Mouse (Mus musculus): ENCODE results near the gene Rhof. TPM values are rescaled to one million over a fixed set of nuclear protein-coding genes. Genes with fewer than 3 reads are reported as not detected.
A peak's percentile ranks its signal among the peaks of the same experiment; 100 is the strongest.

Rhof gene
- polyA plus RNA-seq, 1 experiment from 2014 or later: 5.4 TPM

DNA sequence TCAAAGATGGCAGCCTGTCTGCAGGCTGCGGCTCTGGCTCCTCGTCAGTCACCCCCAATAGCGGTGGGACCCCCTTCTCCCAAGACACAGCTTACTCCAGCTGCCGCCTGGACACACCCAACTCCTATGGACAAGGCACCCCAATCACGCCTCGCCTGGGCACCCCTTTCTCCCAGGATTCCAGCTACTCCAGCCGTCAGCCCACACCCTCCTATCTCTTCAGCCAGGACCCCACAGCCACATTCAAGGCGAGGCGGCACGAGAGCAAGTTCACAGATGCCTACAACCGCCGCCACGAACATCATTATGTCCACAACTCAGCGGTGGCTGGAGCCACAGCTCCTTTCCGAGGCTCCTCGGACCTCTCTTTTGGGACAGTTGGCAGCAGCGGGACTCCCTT is 15.1 kb upstream of the Rhof start:
- 84% methylated on average over 17 of the region's 17 CpGs for WGBS
- no peak for ATAC-seq (ENCODE audit: insufficient number of reproducible peaks, low FRiP score, low TSS enrichment, low read depth)
- Histone ChIP-seq H3K4me1 (peaks cover 68% of the 10 kb centered on the region), H3K4me2 (replicated peaks) (no peak overlapping the region), H3K27ac (replicated peaks) (no peak overlapping the region), H3K27me3 (no peaks in the 10 kb centered on the region), H3K4me3 (replicated peaks) (no peak overlapping the region), H3K9ac (no peak overlapping the region), H3K36me3 (peaks cover 47% of the 10 kb centered on the region), H3K9me3 (replicated peaks) (no peaks in the 10 kb centered on the region)

DNA sequence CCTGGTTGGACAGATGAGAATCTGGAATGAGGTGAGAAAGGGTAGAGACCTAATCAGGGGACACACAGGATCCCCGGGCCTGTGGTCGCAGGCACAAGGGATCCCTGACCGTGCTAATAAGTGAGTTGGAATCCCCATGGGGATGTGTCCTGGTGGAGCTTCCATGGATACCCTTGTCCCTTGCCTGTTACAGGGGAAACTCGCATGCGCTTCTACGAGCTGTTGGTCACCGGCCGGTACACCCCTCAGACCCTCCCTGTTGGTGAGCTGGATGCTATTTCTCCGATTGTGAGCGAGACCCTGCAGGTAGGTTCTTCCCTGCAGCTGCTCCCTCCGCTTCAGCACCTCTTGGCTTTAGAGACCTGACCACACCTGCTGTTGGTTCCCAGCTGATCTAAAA is 13.9 kb upstream of the Rhof start:
- no peaks in the 10 kb centered on the region for H3K9me3 ChIP-seq (replicated peaks)
- 84% methylated on average over 11 of the region's 11 CpGs for WGBS
- H3K4me1 ChIP-seq: peaks cover 61% of the 10 kb centered on the region
- H3K27ac ChIP-seq (replicated peaks): no peak overlapping the region
- no peak overlapping the region for H3K4me3 ChIP-seq (replicated peaks)
- no peak overlapping the region for H3K4me2 ChIP-seq (replicated peaks)
- no peak overlapping the region for H3K9ac ChIP-seq
- no peak for ATAC-seq (ENCODE audit: insufficient number of reproducible peaks, low FRiP score, low TSS enrichment, low read depth)
- H3K36me3 ChIP-seq: peaks cover 36% of the 10 kb centered on the region
- no peaks in the 10 kb centered on the region for H3K27me3 ChIP-seq

DNA sequence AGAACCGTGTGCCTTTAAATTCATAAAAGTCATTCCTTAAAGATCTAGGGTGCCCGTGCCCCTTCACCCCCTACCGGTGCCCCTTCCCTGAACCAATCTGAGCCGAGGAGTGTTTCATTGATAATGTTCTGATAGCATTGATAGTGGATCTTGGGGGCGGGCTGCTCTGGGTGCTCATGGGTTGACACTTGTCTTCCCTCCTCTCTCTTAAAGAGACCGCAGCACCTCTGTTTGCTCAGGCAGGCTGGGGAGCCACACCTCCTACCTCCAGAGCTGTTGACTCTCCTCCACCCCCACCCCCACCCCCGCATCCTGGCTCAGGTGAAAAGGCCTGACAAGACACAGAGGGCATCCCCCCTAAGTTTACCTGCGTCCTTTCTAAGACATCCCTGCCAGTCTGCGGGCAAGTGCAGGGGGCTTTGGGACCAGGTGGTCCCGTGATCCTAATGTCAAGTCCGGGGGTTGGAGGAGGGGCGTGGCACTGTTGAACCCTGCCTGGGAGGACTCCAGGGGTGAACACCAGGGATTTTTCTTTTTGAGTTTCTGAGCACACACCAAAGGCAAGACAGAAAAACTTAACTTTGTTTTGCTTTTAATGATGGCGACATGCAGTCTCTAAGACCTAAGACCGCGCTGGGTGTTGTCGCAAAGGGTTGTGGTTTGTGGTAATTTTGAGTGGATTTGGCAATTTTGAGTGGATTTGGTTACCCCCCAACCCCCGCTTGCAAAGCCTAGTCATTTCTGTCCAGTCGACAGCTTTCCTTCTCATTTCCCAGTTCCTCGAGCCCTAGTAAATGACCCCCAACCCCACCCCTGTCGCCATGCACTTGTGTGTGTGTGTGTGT is 12.5 kb upstream of the Rhof start:
- WGBS: 29% methylated on average over 20 of the region's 20 CpGs
- H3K9me3 ChIP-seq (replicated peaks): no peaks in the 10 kb centered on the region
- H3K36me3 ChIP-seq: peaks cover 30% of the 10 kb centered on the region
- H3K9ac ChIP-seq: peak overlapping the region; percentile 39; the same call in 1 of the 2 replicates
- no peak for ATAC-seq (ENCODE audit: insufficient number of reproducible peaks, low FRiP score, low TSS enrichment, low read depth)
- peak overlapping the region; percentile 85 for H3K4me3 ChIP-seq (replicated peaks)
- peaks cover 47% of the 10 kb centered on the region for H3K4me1 ChIP-seq
- H3K27ac ChIP-seq (replicated peaks): no peak overlapping the region
- no peaks in the 10 kb centered on the region for H3K27me3 ChIP-seq
- peak overlapping the region; percentile 97 for H3K4me2 ChIP-seq (replicated peaks)

DNA sequence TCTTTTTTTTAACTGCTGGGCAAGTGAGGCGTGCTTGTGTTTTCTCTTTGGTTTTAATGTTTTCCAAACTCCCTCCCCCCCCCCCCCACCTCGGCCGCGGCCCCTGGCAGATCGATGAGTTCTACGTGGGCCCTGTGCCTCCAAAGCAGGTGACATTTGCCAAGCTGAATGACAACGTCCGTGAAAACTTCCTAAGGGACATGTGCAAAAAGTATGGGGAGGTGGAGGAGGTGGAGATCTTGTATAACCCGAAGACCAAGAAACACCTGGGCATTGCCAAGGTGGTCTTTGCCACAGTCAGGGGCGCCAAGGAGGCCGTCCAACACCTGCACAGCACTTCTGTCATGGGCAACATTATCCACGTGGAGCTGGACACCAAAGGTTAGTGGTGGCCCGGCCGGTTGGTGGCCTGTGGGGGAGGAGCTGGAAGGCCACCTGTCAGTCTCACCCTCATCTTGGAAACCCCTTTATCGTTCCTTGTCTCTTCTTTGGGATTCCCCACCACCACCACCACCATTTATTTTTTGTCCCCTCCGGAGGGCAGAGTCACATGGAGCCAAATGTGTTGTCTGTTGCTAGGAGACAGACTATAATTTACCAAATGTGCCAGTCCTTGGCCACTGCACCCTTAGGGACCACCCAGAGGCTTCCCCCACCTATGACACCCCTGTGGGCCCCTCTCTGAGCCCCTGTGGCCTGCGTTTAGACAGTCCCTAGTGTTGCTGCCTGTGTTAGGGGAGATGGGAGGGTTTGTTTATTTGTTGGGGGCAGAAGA is 11.7 kb upstream of the Rhof start:
- H3K27ac ChIP-seq (replicated peaks): peak overlapping the region; percentile 100

DNA sequence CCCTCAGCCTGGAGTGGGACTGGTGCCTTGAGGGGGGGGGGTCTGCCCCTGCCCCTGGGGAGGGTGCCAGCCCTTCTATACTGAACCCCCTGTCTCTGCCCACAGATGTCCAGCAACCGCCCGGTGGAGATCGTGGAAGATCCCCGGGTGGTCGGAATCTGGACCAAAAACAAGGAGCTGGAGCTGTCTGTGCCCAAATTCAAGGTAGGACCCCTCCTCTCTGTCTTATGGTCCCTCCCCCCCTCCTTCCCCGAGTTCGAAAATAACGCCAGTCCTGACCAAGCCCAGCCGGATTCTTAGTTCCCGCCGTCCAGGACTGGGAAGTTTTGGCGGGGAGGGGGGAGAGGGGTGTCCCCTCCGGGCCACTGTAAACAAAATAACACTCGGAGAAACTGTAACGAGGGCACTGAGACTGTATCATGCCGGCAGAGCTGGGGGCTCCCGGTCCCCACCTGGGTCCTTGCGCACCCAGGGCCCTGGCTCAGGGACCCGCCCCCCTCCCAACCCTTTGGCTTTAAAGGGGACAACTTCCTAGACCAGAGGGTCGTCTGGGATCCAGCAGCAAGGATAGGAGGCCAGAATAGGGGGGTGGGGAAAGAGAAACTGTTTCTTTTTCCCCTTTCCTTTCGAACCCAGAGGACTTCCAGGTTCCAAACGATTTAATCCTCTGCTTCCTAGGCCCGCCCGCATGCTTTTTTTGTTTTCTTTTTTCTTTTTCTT is 10.9 kb upstream of the Rhof start:
- peaks cover 22% of the 10 kb centered on the region for H3K36me3 ChIP-seq
- H3K4me2 ChIP-seq (replicated peaks): peak overlapping the region; percentile 97
- no peaks in the 10 kb centered on the region for H3K27me3 ChIP-seq
- WGBS: under 1% methylated on average over 23 of the region's 24 CpGs
- H3K4me1 ChIP-seq: peaks cover 35% of the 10 kb centered on the region
- peak overlapping the region; percentile 100 for H3K27ac ChIP-seq (replicated peaks)
- no peak for ATAC-seq (ENCODE audit: insufficient number of reproducible peaks, low FRiP score, low TSS enrichment, low read depth)
- H3K9me3 ChIP-seq (replicated peaks): no peaks in the 10 kb centered on the region
- H3K9ac ChIP-seq: peak overlapping the region; percentile 99
- peak overlapping the region; percentile 85 for H3K4me3 ChIP-seq (replicated peaks)

More for the DNA sequence above, 11.7 kb upstream of the Rhof start:
- no peaks in the 10 kb centered on the region for H3K27me3 ChIP-seq
- H3K4me1 ChIP-seq: peaks cover 40% of the 10 kb centered on the region
- peak overlapping the region; percentile 85 for H3K4me3 ChIP-seq (replicated peaks)
- 3% methylated on average over 17 of the region's 17 CpGs for WGBS
- H3K9me3 ChIP-seq (replicated peaks): no peaks in the 10 kb centered on the region
- H3K36me3 ChIP-seq: peaks cover 30% of the 10 kb centered on the region
- H3K9ac ChIP-seq: peak overlapping the region; percentile 39
- H3K4me2 ChIP-seq (replicated peaks): peak overlapping the region; percentile 97
- no peak for ATAC-seq (ENCODE audit: insufficient number of reproducible peaks, low FRiP score, low TSS enrichment, low read depth)

DNA sequence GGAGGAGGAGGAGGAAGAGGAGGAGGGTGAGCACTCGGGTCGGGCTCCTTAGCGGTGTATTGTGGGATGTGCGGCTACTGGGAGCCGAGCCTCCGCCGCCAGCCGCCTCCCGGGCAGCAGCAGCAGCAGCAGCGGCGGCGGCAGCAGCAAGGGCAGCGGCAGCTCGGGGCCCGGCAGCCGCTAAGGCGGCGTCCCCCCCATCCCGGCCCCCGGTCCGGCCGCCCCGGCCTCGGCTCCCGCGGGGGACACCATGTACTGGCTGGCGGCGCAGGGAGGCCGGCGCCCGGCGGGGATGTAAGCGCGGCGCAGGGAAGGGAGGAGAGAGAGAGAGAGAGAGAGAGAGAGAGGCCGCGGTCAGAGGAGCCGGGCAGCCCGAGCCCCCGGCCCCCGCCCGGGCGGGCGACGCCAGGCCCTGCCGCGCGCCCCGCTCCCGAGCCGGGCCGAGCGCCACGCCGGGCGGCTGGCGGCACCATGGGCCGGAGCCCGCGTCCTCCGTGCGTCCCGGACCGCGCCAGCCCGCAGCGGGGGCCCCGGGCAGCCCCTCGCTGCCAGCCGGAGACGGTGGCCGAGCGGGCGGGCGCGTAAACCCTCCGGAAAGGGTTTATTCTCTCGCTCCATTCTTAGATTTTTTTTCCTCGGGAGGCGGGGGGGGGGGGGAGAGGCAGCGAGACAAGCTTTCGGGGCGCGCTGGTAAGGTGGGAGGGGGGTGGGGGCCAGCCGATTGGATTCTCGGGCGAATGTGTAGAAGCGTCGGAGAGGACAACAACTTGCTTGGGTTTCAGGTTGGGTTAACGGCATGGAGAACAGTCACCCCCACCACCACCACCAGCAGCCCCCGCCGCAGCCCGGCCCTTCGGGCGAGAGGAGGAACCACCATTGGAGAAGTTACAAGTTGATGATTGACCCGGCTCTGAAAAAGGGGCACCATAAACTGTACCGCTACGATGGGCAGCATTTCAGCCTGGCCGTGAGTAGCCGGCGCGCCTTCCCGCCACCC is 10.0 kb upstream of the Rhof start, which contains the start of gene Setd1b:
Gene Setd1b (plus strand): TSS at position 33 of the 997 bp plus-strand sequence.
- ATAC-seq (ENCODE audit: insufficient number of reproducible peaks, low FRiP score, low TSS enrichment, low read depth): no peak
- under 1% methylated on average over 81 of the region's 103 CpGs for WGBS

DNA sequence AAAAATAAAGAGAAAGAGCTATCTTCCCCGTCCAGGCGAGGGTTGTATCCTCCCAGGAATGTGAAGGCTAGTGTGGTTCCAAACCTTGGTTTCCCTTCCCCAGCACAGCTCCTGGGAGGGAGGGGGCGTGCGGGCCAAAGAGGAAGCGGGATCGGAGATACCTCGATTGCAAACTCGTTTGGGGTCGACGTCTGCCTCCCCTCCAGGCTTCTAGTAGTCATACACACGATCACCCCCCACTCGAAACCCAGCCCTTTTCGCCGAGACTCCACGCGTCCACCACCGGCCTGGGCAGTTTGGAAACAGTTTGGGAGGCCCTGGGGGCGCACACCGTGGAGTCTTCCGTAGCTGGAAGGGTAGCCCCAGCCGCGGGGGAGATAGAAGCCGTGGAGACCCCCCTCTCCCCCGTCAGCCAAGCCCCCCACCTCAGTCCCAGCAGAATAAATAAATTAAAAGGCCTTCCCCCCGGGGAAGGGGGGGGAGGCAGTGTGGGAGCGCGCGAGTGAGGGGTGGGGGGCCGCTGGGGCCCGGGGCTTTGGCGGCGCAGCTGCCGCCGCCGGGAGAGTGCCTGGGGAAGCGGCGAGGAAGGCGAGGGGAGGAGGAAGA is 9.2 kb upstream of the Rhof start:
- no peaks in the 10 kb centered on the region for H3K27me3 ChIP-seq
- H3K4me3 ChIP-seq (replicated peaks): peak overlapping the region; percentile 85
- H3K9ac ChIP-seq: peak overlapping the region; percentile 99
- H3K9me3 ChIP-seq (replicated peaks): no peaks in the 10 kb centered on the region
- peak overlapping the region; percentile 100 for H3K27ac ChIP-seq (replicated peaks)
- peak overlapping the region; percentile 97 for H3K4me2 ChIP-seq (replicated peaks)
- peaks cover 9% of the 10 kb centered on the region for H3K36me3 ChIP-seq
- H3K4me1 ChIP-seq: peaks cover 45% of the 10 kb centered on the region
- ATAC-seq (ENCODE audit: insufficient number of reproducible peaks, low FRiP score, low TSS enrichment, low read depth): no peak
- under 1% methylated on average over 37 of the region's 38 CpGs for WGBS

More for the DNA sequence above, 10.0 kb upstream of the Rhof start, which contains the start of gene Setd1b:
- peak within 1 kb of the TSS; percentile 97 for H3K4me2 ChIP-seq (replicated peaks)
- H3K4me3 ChIP-seq (replicated peaks): peak within 1 kb of the TSS; percentile 85
- H3K9me3 ChIP-seq (replicated peaks): no peaks in the 10 kb centered on the region
- peak within 1 kb of the TSS; percentile 100 for H3K27ac ChIP-seq (replicated peaks)
- H3K9ac ChIP-seq: peak within 1 kb of the TSS; percentile 99
- H3K4me1 ChIP-seq: peaks cover 37% of the 10 kb centered on the region
- H3K27me3 ChIP-seq: no peaks in the 10 kb centered on the region
- H3K36me3 ChIP-seq: peaks cover 13% of the 10 kb centered on the region

DNA sequence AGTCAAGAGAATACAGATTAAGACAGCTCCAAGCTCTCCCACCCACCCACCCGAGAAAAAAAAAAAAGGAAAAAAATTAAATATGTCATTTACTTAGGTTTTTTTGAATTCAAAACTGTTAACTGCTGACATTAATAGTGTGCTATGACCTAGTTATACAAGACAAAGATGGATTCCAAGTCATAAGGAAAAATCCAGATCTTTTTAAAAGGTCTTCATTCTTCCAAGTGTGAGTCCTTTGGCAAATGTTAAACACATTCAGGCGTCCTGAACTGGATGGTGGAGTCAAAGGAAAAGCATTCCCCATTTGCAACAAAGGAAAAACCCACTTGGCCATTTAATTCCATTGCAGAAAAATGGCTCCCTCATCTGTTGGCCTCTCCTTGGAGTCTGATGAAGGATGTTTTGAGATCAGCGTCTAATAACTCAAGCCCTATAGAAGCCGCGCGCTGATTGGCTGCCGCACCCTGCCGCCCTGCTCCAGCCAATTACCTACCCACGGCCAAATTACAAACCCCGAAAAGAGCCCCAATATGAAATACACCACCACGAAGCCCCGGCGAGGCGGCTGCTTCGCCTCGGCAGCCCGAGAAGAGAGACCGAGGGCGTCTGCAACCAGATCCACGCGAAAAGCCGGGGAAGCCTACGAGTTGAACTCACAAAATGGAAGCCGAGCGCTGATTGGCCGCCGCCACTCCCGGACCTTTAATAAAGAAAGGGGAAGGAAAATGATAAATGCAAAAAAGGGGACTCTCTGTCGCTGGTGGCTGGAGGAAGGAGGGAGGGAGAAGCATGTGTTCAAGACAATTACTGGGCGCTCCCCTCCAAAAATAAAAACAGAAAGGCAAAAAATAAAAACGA is 8.4 kb upstream of the Rhof start:
- no peaks in the 10 kb centered on the region for H3K9me3 ChIP-seq (replicated peaks)
- H3K27ac ChIP-seq (replicated peaks): peak overlapping the region; percentile 100
- H3K4me3 ChIP-seq (replicated peaks): peak overlapping the region; percentile 85
- peaks cover 48% of the 10 kb centered on the region for H3K4me1 ChIP-seq
- peak; percentile 73 for ATAC-seq (ENCODE audit: insufficient number of reproducible peaks, low FRiP score, low TSS enrichment, low read depth)
- peak overlapping the region; percentile 99 for H3K9ac ChIP-seq
- H3K36me3 ChIP-seq: 0 out of 2 replicates have a peak, but pooled peaks cover 4% of the 10 kb centered on the region
- H3K27me3 ChIP-seq: no peaks in the 10 kb centered on the region
- peak overlapping the region; percentile 97 for H3K4me2 ChIP-seq (replicated peaks)
- under 1% methylated on average over 31 of the region's 31 CpGs for WGBS
